Mouse (Mus musculus) heart, adult 2 months (tissue): Measurements from ENCODE around the gene 2700049A03Rik.

ENCODE experiments used
- CTCF ChIP-seq: fragments of 200-600 bp; IDR thresholded peaks from 2 replicates; pipeline ENCODE4 v1.8.1; 2022; ENCODE audit warnings: antibody characterized with exemption, mild to moderate bottlenecking, moderate library complexity
- EP300 ChIP-seq: fragments of 200-500 bp; IDR thresholded peaks from 2 replicates; pipeline ENCODE4 v1.6.1; 2011; ENCODE audit warnings: low read depth, low read length, control low read depth; ENCODE audit not compliant: insufficient read depth
- POLR2A ChIP-seq: fragments of 200-500 bp; IDR thresholded peaks from 2 replicates; pipeline ENCODE4 v1.6.1; 2011; ENCODE audit warnings: mild to moderate bottlenecking, low read depth, low read length, control low read depth; ENCODE audit not compliant: insufficient read depth

- no peak for TF ChIP-seq POLR2A
- no peak for TF ChIP-seq CTCF
- no peak for TF ChIP-seq EP300
Measured at GRCm38 (mm10) chr12:71113074-71113473, 23.6 kb upstream of the 2700049A03Rik start.
